Mouse (Mus musculus): ENCODE measurements around the gene Mitd1. TPM values are rescaled to one million over a fixed set of nuclear protein-coding genes. Genes with fewer than 3 reads are reported as not detected.
A peak's percentile ranks its signal among the peaks of the same experiment; 100 is the strongest.

The Mitd1 gene
- polyA plus RNA-seq, 2 experiments = 14.7 to 14.8 TPM

- no peaks in the 10 kb centered on the region for H3K36me3 ChIP-seq (replicated peaks; ENCODE audit: control insufficient read depth, insufficient read depth, low read depth)
- no peak overlapping the region for H3K4me3 ChIP-seq (ENCODE audit: insufficient read depth in 1 of 2, low read depth in 2 of 2, low read length in 2 of 2)
- DNase-seq (ENCODE audit: low read depth in 3 of 3, low spot score in 3 of 3) (no peak), ATAC-seq (ENCODE audit: insufficient read depth) (no peak)
- TF ChIP-seq CTCF (IDR thresholded peaks at IDR 0.05; ENCODE audit: low read depth) (no peak), EP300 (IDR thresholded peaks at IDR 0.05; ENCODE audit: low read depth) (no peak)
- WGBS (ENCODE audit: insufficient replicate concordance) = 64% methylated on average over 13 of the region's 13 CpGs
- H3K4me2 ChIP-seq (ENCODE audit: low read depth) = no peak overlapping the region
- no peaks in the 10 kb centered on the region for H3K9me3 ChIP-seq (ENCODE audit: control insufficient read depth, low read length)
- no peak overlapping the region for H3K9ac ChIP-seq (replicated peaks)
- no peaks in the 10 kb centered on the region for H3K27me3 ChIP-seq (ENCODE audit: control insufficient read depth, insufficient read depth, low read length)
- H3K27ac ChIP-seq = no peak overlapping the region
- no peaks in the 10 kb centered on the region for H3K4me1 ChIP-seq (replicated peaks; ENCODE audit: control insufficient read depth in 2 of 2, insufficient read depth in 2 of 2, low read length in 1 of 2)
Observed at GRCm38 (mm10) chr1:37917666-37918065, 27.5 kb upstream of the Mitd1 start.

GRCm38 (mm10) chr1:37916393-37916792, 26.2 kb upstream of the Mitd1 start, which contains the start of gene Lyg2:
Gene Lyg2 (minus strand): TSS chr1:37916493.
- no peak within 1 kb of the TSS for H3K4me2 ChIP-seq (ENCODE audit: low read depth)

GRCm38 (mm10) chr1:37912751-37913150, 22.5 kb upstream of the Mitd1 start:
- Histone ChIP-seq H3K9ac (replicated peaks) (no peak overlapping the region), H3K36me3 (replicated peaks; ENCODE audit: control insufficient read depth, insufficient read depth, low read depth) (no peaks in the 10 kb centered on the region), H3K9me3 (ENCODE audit: control insufficient read depth, low read length) (no peaks in the 10 kb centered on the region), H3K27ac (no peak overlapping the region), H3K4me2 (ENCODE audit: low read depth) (no peak overlapping the region), H3K4me3 (ENCODE audit: insufficient read depth in 1 of 2, low read depth in 2 of 2, low read length in 2 of 2) (no peak overlapping the region), H3K4me1 (replicated peaks; ENCODE audit: control insufficient read depth in 2 of 2, insufficient read depth in 2 of 2, low read length in 1 of 2) (no peaks in the 10 kb centered on the region), H3K27me3 (ENCODE audit: control insufficient read depth, insufficient read depth, low read length) (no peaks in the 10 kb centered on the region)
- DNase-seq (ENCODE audit: low read depth in 3 of 3, low spot score in 3 of 3) (no peak), ATAC-seq (ENCODE audit: insufficient read depth) (no peak)
- WGBS (ENCODE audit: insufficient replicate concordance) = 74% methylated on average over 2 of the region's 2 CpGs
- TF ChIP-seq EP300 (IDR thresholded peaks at IDR 0.05; ENCODE audit: low read depth) (no peak), CTCF (IDR thresholded peaks at IDR 0.05; ENCODE audit: low read depth) (no peak)

More at GRCm38 (mm10) chr1:37916393-37916792, 26.2 kb upstream of the Mitd1 start, which contains the start of gene Lyg2:
- ATAC-seq (ENCODE audit: insufficient read depth) = no peak
- no peaks in the 10 kb centered on the region for H3K9me3 ChIP-seq (ENCODE audit: control insufficient read depth, low read length)
- H3K4me1 ChIP-seq (replicated peaks; ENCODE audit: control insufficient read depth in 2 of 2, insufficient read depth in 2 of 2, low read length in 1 of 2) = no peaks in the 10 kb centered on the region
- H3K4me3 ChIP-seq (ENCODE audit: insufficient read depth in 1 of 2, low read depth in 2 of 2, low read length in 2 of 2) = no peak within 1 kb of the TSS
- no peaks in the 10 kb centered on the region for H3K27me3 ChIP-seq (ENCODE audit: control insufficient read depth, insufficient read depth, low read length)
- no peaks in the 10 kb centered on the region for H3K36me3 ChIP-seq (replicated peaks; ENCODE audit: control insufficient read depth, insufficient read depth, low read depth)
- WGBS (ENCODE audit: insufficient replicate concordance) = 52% methylated on average over 5 of the region's 5 CpGs
- TF ChIP-seq EP300 (IDR thresholded peaks at IDR 0.05; ENCODE audit: low read depth) (no peak), CTCF (IDR thresholded peaks at IDR 0.05; ENCODE audit: low read depth) (no peak)
- H3K9ac ChIP-seq (replicated peaks) = no peak within 1 kb of the TSS
- H3K27ac ChIP-seq = no peak within 1 kb of the TSS
- DNase-seq (ENCODE audit: low read depth in 3 of 3, low spot score in 3 of 3) = no peak

GRCm38 (mm10) chr1:37903178-37903577, 13.0 kb upstream of the Mitd1 start:
- DNase-seq (ENCODE audit: low read depth in 3 of 3, low spot score in 3 of 3) (no peak), ATAC-seq (ENCODE audit: insufficient read depth) (no peak)
- 26% methylated on average over 6 of the region's 6 CpGs for WGBS (ENCODE audit: insufficient replicate concordance)

GRCm38 (mm10) chr1:37900288-37900687, 10.1 kb upstream of the Mitd1 start:
- Histone ChIP-seq H3K4me2 (ENCODE audit: low read depth) (no peak overlapping the region), H3K36me3 (replicated peaks; ENCODE audit: control insufficient read depth, insufficient read depth, low read depth) (peaks cover 28% of the 10 kb centered on the region), H3K4me1 (replicated peaks; ENCODE audit: control insufficient read depth in 2 of 2, insufficient read depth in 2 of 2, low read length in 1 of 2) (no peaks in the 10 kb centered on the region), H3K27me3 (ENCODE audit: control insufficient read depth, insufficient read depth, low read length) (no peaks in the 10 kb centered on the region), H3K9me3 (ENCODE audit: control insufficient read depth, low read length) (no peaks in the 10 kb centered on the region), H3K27ac (no peak overlapping the region), H3K9ac (replicated peaks) (no peak overlapping the region), H3K4me3 (ENCODE audit: insufficient read depth in 1 of 2, low read depth in 2 of 2, low read length in 2 of 2) (no peak overlapping the region)
- no peak for TF ChIP-seq CTCF (IDR thresholded peaks at IDR 0.05; ENCODE audit: low read depth)
- TF ChIP-seq EP300 (IDR thresholded peaks at IDR 0.05; ENCODE audit: low read depth) = no peak
- WGBS (ENCODE audit: insufficient replicate concordance) = 64% methylated on average over 6 of the region's 6 CpGs
- ATAC-seq (ENCODE audit: insufficient read depth) (no peak), DNase-seq (ENCODE audit: low read depth in 3 of 3, low spot score in 3 of 3) (no peak)

More at GRCm38 (mm10) chr1:37903178-37903577, 13.0 kb upstream of the Mitd1 start:
- Histone ChIP-seq H3K27ac (no peak overlapping the region), H3K9ac (replicated peaks) (no peak overlapping the region), H3K27me3 (ENCODE audit: control insufficient read depth, insufficient read depth, low read length) (no peaks in the 10 kb centered on the region), H3K9me3 (ENCODE audit: control insufficient read depth, low read length) (no peaks in the 10 kb centered on the region), H3K4me3 (ENCODE audit: insufficient read depth in 1 of 2, low read depth in 2 of 2, low read length in 2 of 2) (no peak overlapping the region), H3K4me1 (replicated peaks; ENCODE audit: control insufficient read depth in 2 of 2, insufficient read depth in 2 of 2, low read length in 1 of 2) (0 out of 4 replicates have a peak, but pooled peaks cover 0 to 2% of the 10 kb centered on the region in 2 experiments), H3K36me3 (replicated peaks; ENCODE audit: control insufficient read depth, insufficient read depth, low read depth) (peaks cover 8% of the 10 kb centered on the region), H3K4me2 (ENCODE audit: low read depth) (no peak overlapping the region)
- TF ChIP-seq EP300 (IDR thresholded peaks at IDR 0.05; ENCODE audit: low read depth) = no peak
- peak; percentile 40 for TF ChIP-seq CTCF (IDR thresholded peaks at IDR 0.05; ENCODE audit: low read depth)
